Mouse (Mus musculus) olfactory bulb, adult 2 months (tissue): ENCODE data around the gene Gm10097.

Experiments used
- CTCF ChIP-seq: fragments of 200-500 bp; IDR thresholded peaks from 2 replicates; pipeline ENCODE4 v1.5.1; 2012; ENCODE audit warnings: low read depth, mild to moderate bottlenecking, low read length, moderate library complexity; ENCODE audit not compliant: insufficient read depth
- POLR2A ChIP-seq: fragments of 200-500 bp; IDR thresholded peaks from 2 replicates; pipeline ENCODE4 v1.6.1; 2012; ENCODE audit warnings: mild to moderate bottlenecking, low read depth, low read length, moderate library complexity; ENCODE audit not compliant: insufficient read depth

- TF ChIP-seq CTCF, result no peak
- TF ChIP-seq POLR2A, result no peak
These were observed 28.2 kb downstream of the Gm10097 start for GRCm38 (mm10) chr10:5096996-5097753.
